Mouse (Mus musculus) midbrain, embryonic 11.5 days (tissue): ENCODE data around the gene Epgn. TPM values are rescaled to one million over a fixed set of nuclear protein-coding genes. Genes with fewer than 3 reads are reported as not detected.

Experiments
- ATAC-seq: fragments of 200-750 bp; cut with Nextera tagmentation; 2 replicates; pipeline ENCODE4 v1.8.0; 2017; ENCODE audit warnings: moderate TSS enrichment, moderate library complexity; ENCODE audit not compliant: low FRiP score
- DNase-seq: peaks from one replicate; pipeline ENCODE4 v3.0.0; 2015; ENCODE audit warnings: low spot score; ENCODE audit errors: missing footprints
- H3K27ac ChIP-seq: fragments of 300-500 bp; sonication (generic); 2 replicates; pipeline ENCODE4 v1.5.1; 2014; ENCODE audit warnings: low read depth, low read length
- H3K27me3 ChIP-seq: fragments of 300-500 bp; sonication (generic); 2 replicates; pipeline ENCODE4 v1.6.1; 2014; ENCODE audit warnings: mild to moderate bottlenecking, low read length, moderate library complexity, mixed read lengths; ENCODE audit not compliant: control insufficient read depth, insufficient read depth
- H3K36me3 ChIP-seq: fragments of 300-500 bp; sonication (generic); 2 replicates; pipeline ENCODE4 v1.6.1; 2014; ENCODE audit warnings: mild to moderate bottlenecking, low read length, moderate library complexity, mixed read lengths; ENCODE audit not compliant: control insufficient read depth, insufficient read depth
- H3K4me1 ChIP-seq: fragments of 300-500 bp; sonication (generic); 2 replicates; pipeline ENCODE4 v1.6.1; 2014; ENCODE audit warnings: low read length; ENCODE audit not compliant: control insufficient read depth, insufficient read depth
- H3K4me2 ChIP-seq: fragments of 300-500 bp; sonication (generic); 2 replicates; pipeline ENCODE4 v1.6.1; 2014; ENCODE audit warnings: mild to moderate bottlenecking, moderate library complexity
- H3K4me3 ChIP-seq: fragments of 300-500 bp; sonication (generic); 2 replicates; pipeline ENCODE4 v1.5.1; 2014; ENCODE audit warnings: low read depth, low read length
- H3K9ac ChIP-seq: fragments of 300-500 bp; sonication (generic); 2 replicates; pipeline ENCODE4 v1.6.1; 2014; ENCODE audit warnings: low read length
- H3K9me3 ChIP-seq: fragments of 300-500 bp; sonication (generic); 2 replicates; pipeline ENCODE4 v1.6.1; 2016; ENCODE audit warnings: low read length; ENCODE audit not compliant: control insufficient read depth
- WGBS: fragments of 180-500 bp; shearing (Covaris S2); extraction: QIAGEN DNeasy Blood & Tissue Kit; methylation state at CpG from one replicate; pipeline ENCODE4 v1.1.7; 2014; 5-methylcytosine and 5-hydroxymethylcytosine counted together
- polyA plus RNA-seq: library from polyadenylated mRNA; unstranded; fragments of >200 nt; fragmentation: Nextera tagmentation; extraction: Ambion mirVana; gene quantifications from 2 replicates; pipeline ENCODE4 v1.2.1, GENCODE M21; 2014

Epgn gene
- 0.19 and 0.26 TPM in 2 replicates for polyA plus RNA-seq

- Histone ChIP-seq H3K9me3 (no peaks in the 10 kb centered on the region), H3K4me3 (no peak within 1 kb of the TSS), H3K27me3 (no peaks in the 10 kb centered on the region), H3K9ac (no peak within 1 kb of the TSS), H3K4me2 (no peak within 1 kb of the TSS), H3K27ac (no peak within 1 kb of the TSS), H3K4me1 (no peaks in the 10 kb centered on the region), H3K36me3 (no peaks in the 10 kb centered on the region)
- no peak for ATAC-seq
- no peak for DNase-seq
- 89% methylated on average over 6 of the region's 6 CpGs for WGBS
Measured at GRCm38 (mm10) chr5:91027164-91027563, at the start of gene Epgn. Gene Epgn (plus strand): TSS chr5:91027464.

GRCm38 (mm10) chr5:90980297-90980696 is 47.0 kb upstream of the Epgn start:
- no peak for DNase-seq
- H3K4me2 ChIP-seq, result no peak overlapping the region
- ATAC-seq, result no peak
- H3K4me1 ChIP-seq, result no peaks in the 10 kb centered on the region
- 92% methylated on average over 7 of the region's 7 CpGs for WGBS
- no peaks in the 10 kb centered on the region; the same call in 1 of the 2 replicates for H3K36me3 ChIP-seq
- H3K27me3 ChIP-seq, result no peaks in the 10 kb centered on the region
- H3K4me3 ChIP-seq, result no peak overlapping the region
- no peak overlapping the region for H3K27ac ChIP-seq
- H3K9ac ChIP-seq, result no peak overlapping the region
- no peaks in the 10 kb centered on the region for H3K9me3 ChIP-seq

GRCm38 (mm10) chr5:90987605-90988004 is 39.7 kb upstream of the Epgn start:
- ATAC-seq (no peak; the same call in 1 of the 2 replicates), DNase-seq (no peak)
- H3K27ac ChIP-seq, result no peak overlapping the region
- H3K36me3 ChIP-seq, result no peaks in the 10 kb centered on the region; the same call in 1 of the 2 replicates
- H3K9me3 ChIP-seq, result no peaks in the 10 kb centered on the region
- H3K4me2 ChIP-seq, result no peak overlapping the region
- no peaks in the 10 kb centered on the region for H3K27me3 ChIP-seq
- H3K4me3 ChIP-seq, result no peak overlapping the region
- 77% methylated on average over 5 of the region's 5 CpGs for WGBS
- H3K4me1 ChIP-seq, result no peaks in the 10 kb centered on the region
- no peak overlapping the region for H3K9ac ChIP-seq

GRCm38 (mm10) chr5:90988149-90988548 is 39.1 kb upstream of the Epgn start:
- no peak for ATAC-seq

GRCm38 (mm10) chr5:90988592-90988991 is 38.7 kb upstream of the Epgn start:
- no peaks in the 10 kb centered on the region for H3K27me3 ChIP-seq
- no peak overlapping the region for H3K4me3 ChIP-seq
- no peaks in the 10 kb centered on the region for H3K4me1 ChIP-seq
- no peaks in the 10 kb centered on the region; the same call in 1 of the 2 replicates for H3K36me3 ChIP-seq
- no peak overlapping the region for H3K27ac ChIP-seq
- DNase-seq, result no peak
- no peak overlapping the region for H3K4me2 ChIP-seq
- no peak for ATAC-seq
- no peak overlapping the region for H3K9ac ChIP-seq
- H3K9me3 ChIP-seq, result no peaks in the 10 kb centered on the region
- WGBS, result 90% methylated on average over 4 of the region's 4 CpGs

More at GRCm38 (mm10) chr5:90988149-90988548, 39.1 kb upstream of the Epgn start:
- WGBS, result 72% methylated on average over 3 of the region's 3 CpGs
- no peaks in the 10 kb centered on the region; the same call in 1 of the 2 replicates for H3K36me3 ChIP-seq
- H3K27ac ChIP-seq, result no peak overlapping the region
- no peak overlapping the region for H3K4me3 ChIP-seq
- no peak overlapping the region for H3K4me2 ChIP-seq
- no peak overlapping the region for H3K9ac ChIP-seq
- no peaks in the 10 kb centered on the region for H3K4me1 ChIP-seq
- no peak for DNase-seq
- no peaks in the 10 kb centered on the region for H3K27me3 ChIP-seq
- H3K9me3 ChIP-seq, result no peaks in the 10 kb centered on the region

GRCm38 (mm10) chr5:90999942-91000341 is 27.3 kb upstream of the Epgn start:
- WGBS, result 91% methylated on average over 8 of the region's 8 CpGs
- no peak overlapping the region for H3K9ac ChIP-seq
- no peaks in the 10 kb centered on the region for H3K27me3 ChIP-seq
- DNase-seq (no peak), ATAC-seq (no peak)
- no peaks in the 10 kb centered on the region for H3K9me3 ChIP-seq
- H3K4me3 ChIP-seq, result no peak overlapping the region
- H3K4me1 ChIP-seq, result no peaks in the 10 kb centered on the region
- no peak overlapping the region for H3K27ac ChIP-seq
- no peaks in the 10 kb centered on the region for H3K36me3 ChIP-seq
- no peak overlapping the region for H3K4me2 ChIP-seq

- no peak for ATAC-seq
- Histone ChIP-seq H3K9me3 (no peaks in the 10 kb centered on the region), H3K27ac (no peak overlapping the region), H3K4me3 (no peak overlapping the region), H3K27me3 (no peaks in the 10 kb centered on the region), H3K4me2 (no peak overlapping the region), H3K9ac (no peak overlapping the region), H3K4me1 (no peaks in the 10 kb centered on the region), H3K36me3 (no peaks in the 10 kb centered on the region)
- DNase-seq, result no peak
- 91% methylated on average over 10 of the region's 10 CpGs for WGBS
Measured at GRCm38 (mm10) chr5:91015216-91015615, 12.0 kb upstream of the Epgn start.

GRCm38 (mm10) chr5:91023114-91023513 is 4.2 kb upstream of the Epgn start:
- WGBS, result 93% methylated on average over 8 of the region's 8 CpGs
- Histone ChIP-seq H3K4me1 (no peaks in the 10 kb centered on the region), H3K27ac (no peak overlapping the region), H3K9me3 (no peaks in the 10 kb centered on the region), H3K36me3 (no peaks in the 10 kb centered on the region), H3K4me2 (no peak overlapping the region), H3K9ac (no peak overlapping the region), H3K4me3 (no peak overlapping the region), H3K27me3 (no peaks in the 10 kb centered on the region)
- ATAC-seq (no peak), DNase-seq (no peak)

GRCm38 (mm10) chr5:91027840-91028239 is 576 bp downstream of the Epgn start:
- no peak overlapping the region for H3K9ac ChIP-seq
- H3K9me3 ChIP-seq, result no peaks in the 10 kb centered on the region
- 76% methylated on average over 1 of the region's 1 CpGs for WGBS
- no peak overlapping the region for H3K4me3 ChIP-seq
- H3K36me3 ChIP-seq, result no peaks in the 10 kb centered on the region
- H3K27me3 ChIP-seq, result no peaks in the 10 kb centered on the region
- no peak overlapping the region for H3K4me2 ChIP-seq
- H3K4me1 ChIP-seq, result no peaks in the 10 kb centered on the region
- ATAC-seq (no peak), DNase-seq (no peak)
- no peak overlapping the region for H3K27ac ChIP-seq
